Mouse (Mus musculus): ENCODE measurements around the gene Cmtr1. TPM values are rescaled to one million over a fixed set of nuclear protein-coding genes. Genes with fewer than 3 reads are reported as not detected.
"Not testable (repeated sequence)": the region's sequence is repeated elsewhere in the genome, so short reads cannot be mapped to it uniquely, and the experiment has no call there.

The Cmtr1 gene
- 135 and 149 TPM in 2 replicates for polyA plus RNA-seq (2016; fragmentation: Nextera tagmentation; extraction: Ambion mirVana)

GRCm38 (mm10) chr17:29660076-29660761, at the start of gene Cmtr1:
Gene Cmtr1, plus strand, starts transcription at chr17:29660595.
- H3K27ac ChIP-seq, result peak within 1 kb of the TSS; percentile 96
- peaks cover 15% of the 10 kb centered on the region for H3K4me1 ChIP-seq (replicated peaks)
- H3K27me3 ChIP-seq (ENCODE audit: insufficient read depth, poor library complexity, severe bottlenecking), result no peaks in the 10 kb centered on the region
- peak; percentile 95 for DNase-seq (ENCODE audit: low spot score)
- H3K36me3 ChIP-seq, result peaks cover 26% of the 10 kb centered on the region
- H3K4me3 ChIP-seq, result peak within 1 kb of the TSS; percentile 93
- whole genome bisulfite sequencing, result 2% methylated on average over 41 of the region's 41 CpGs
- no peaks in the 10 kb centered on the region for H3K9me3 ChIP-seq

DNA sequence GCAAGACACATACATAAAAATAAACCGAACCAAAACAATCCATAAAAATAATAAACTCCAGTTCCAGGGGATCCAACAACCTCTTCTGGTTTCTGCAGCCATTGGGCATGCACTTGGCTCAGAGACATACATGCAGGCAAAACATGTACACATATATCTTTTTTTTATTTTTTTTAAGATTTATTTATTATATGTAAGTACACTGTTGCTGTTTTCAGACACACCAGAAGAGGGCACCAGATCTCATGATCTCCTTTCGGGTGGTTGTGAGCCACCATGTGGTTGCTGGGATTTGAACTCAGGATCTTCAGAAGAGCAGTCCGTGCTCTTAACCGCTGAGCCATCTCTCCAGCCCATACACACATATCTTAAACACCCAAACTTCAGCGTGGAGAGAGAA, 46.9 kb upstream of the Cmtr1 start:
- DNase-seq (ENCODE audit: low spot score); H3K27me3 ChIP-seq (ENCODE audit: insufficient read depth, poor library complexity, severe bottlenecking); H3K27ac ChIP-seq; H3K4me3 ChIP-seq; H3K9me3 ChIP-seq: not testable (repeated sequence)
- H3K4me1 ChIP-seq (replicated peaks), result peaks cover 31% of the 10 kb centered on the region
- peaks cover 22% of the 10 kb centered on the region for H3K36me3 ChIP-seq
- 89% methylated on average over 5 of the region's 5 CpGs for WGBS

DNA sequence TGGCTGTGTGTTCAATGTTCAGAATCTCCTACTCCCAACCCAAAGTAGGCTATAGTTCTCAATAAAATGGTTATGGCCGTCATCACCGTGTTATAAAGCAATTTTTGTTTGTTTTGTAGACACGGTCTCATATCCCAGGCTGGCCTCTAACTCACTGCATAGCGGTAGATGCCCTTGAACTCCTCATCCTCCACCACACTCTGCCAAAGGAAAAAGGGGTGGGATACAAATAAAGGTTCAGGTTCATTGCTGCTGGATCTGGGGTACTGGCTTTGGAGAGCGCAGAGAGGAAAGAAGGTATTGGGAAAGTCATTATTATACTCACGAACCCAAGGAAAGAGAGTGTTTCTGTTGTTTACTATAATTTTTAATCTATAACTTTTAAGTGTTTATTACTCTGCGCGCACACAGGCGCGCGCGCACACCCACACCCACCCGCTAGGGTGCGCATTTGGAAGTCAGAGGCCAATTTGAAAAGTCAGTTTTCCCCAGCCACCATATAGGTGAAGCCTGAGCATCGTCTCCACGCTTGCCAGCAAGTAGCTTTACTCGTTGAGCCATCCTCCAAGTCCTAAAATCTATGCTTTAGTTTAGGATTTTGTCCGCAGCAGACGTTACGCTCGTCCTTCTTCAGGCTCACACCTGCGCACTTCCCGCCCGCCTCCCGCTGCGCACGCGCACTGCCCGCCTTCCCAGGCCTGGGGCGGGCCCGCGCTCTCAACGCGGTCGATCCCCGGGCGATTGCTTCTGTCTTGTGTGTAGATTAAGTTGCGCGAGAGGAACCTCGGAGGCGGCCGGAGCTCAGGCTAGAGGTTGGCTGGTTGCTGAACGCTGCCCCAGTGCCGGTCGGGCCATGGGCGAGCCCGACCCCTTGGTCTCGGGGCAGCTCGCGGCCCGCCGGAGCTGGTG, 46.0 kb upstream of the Cmtr1 start, which contains the start of the genes Rnf8 and Gm28043:
Rnf8 (plus strand) TSS at position 676 of the 909 bp plus-strand sequence.
Gm28043 (plus strand) TSS at position 762 of the 909 bp plus-strand sequence.
- Histone ChIP-seq H3K27ac (peak within 1 kb of the TSS; percentile 99), H3K4me1 (replicated peaks) (peaks cover 31% of the 10 kb centered on the region), H3K4me3 (peak within 1 kb of the TSS; percentile 99), H3K27me3 (ENCODE audit: insufficient read depth, poor library complexity, severe bottlenecking) (no peaks in the 10 kb centered on the region), H3K36me3 (peaks cover 27% of the 10 kb centered on the region), H3K9me3 (no peaks in the 10 kb centered on the region)
- peak; percentile 94 for DNase-seq (ENCODE audit: low spot score)
- 2% methylated on average over 52 of the region's 52 CpGs for WGBS

DNA sequence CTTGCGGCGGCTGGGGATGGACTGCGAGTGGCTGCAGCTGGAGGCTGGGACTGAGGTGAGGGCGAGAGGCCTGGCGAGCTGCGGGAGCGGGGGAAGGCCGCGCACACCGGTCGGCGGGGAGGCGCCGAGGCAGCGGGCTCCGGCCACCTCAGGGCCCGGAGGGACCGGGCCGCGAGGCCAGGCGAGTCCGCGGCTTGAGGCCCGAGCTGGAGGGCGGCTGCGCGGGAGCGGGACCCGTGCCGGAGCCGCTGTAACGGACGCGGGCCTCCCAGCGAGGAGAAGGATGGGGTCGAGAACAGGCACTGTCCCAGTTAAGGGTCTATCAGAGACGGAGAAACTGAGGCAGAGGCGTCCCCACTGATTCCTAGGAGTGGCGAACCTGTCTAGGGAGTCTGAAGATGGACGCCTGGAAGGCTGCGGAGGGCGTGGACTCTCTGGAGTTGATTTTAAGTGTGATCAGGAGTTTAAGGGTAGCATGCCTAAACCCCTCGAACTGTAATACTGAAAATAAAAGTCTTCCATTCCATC, 45.3 kb upstream of the Cmtr1 start:
- Histone ChIP-seq H3K27ac (peak overlapping the region; percentile 99), H3K4me1 (replicated peaks) (peaks cover 31% of the 10 kb centered on the region), H3K27me3 (ENCODE audit: insufficient read depth, poor library complexity, severe bottlenecking) (no peaks in the 10 kb centered on the region), H3K4me3 (peak overlapping the region; percentile 99), H3K9me3 (no peaks in the 10 kb centered on the region), H3K36me3 (peaks cover 34% of the 10 kb centered on the region)
- WGBS, result under 1% methylated on average over 43 of the region's 43 CpGs
- DNase-seq (ENCODE audit: low spot score), result no peak

GRCm38 (mm10) chr17:29615616-29616015, 44.8 kb upstream of the Cmtr1 start:
- Histone ChIP-seq H3K27ac (peak overlapping the region; percentile 99), H3K27me3 (ENCODE audit: insufficient read depth, poor library complexity, severe bottlenecking) (no peaks in the 10 kb centered on the region), H3K36me3 (peaks cover 39% of the 10 kb centered on the region), H3K9me3 (no peaks in the 10 kb centered on the region), H3K4me1 (replicated peaks) (peaks cover 31% of the 10 kb centered on the region), H3K4me3 (peak overlapping the region; percentile 99)
- 12% methylated on average over 4 of the region's 4 CpGs for WGBS
- DNase-seq (ENCODE audit: low spot score), result no peak

- Histone ChIP-seq H3K27me3 (ENCODE audit: insufficient read depth, poor library complexity, severe bottlenecking) (no peaks in the 10 kb centered on the region), H3K4me1 (replicated peaks) (peaks cover 25% of the 10 kb centered on the region), H3K27ac (no peak overlapping the region), H3K36me3 (peaks cover 76% of the 10 kb centered on the region), H3K4me3 (no peak overlapping the region), H3K9me3 (no peaks in the 10 kb centered on the region)
- WGBS, result 90% methylated on average over 3 of the region's 3 CpGs
- DNase-seq (ENCODE audit: low spot score), result no peak
Measured at GRCm38 (mm10) chr17:29619231-29619630, 41.2 kb upstream of the Cmtr1 start.

GRCm38 (mm10) chr17:29623488-29623887, 36.9 kb upstream of the Cmtr1 start:
- H3K36me3 ChIP-seq, result peaks cover 100% of the 10 kb centered on the region
- no peak overlapping the region for H3K27ac ChIP-seq
- WGBS, result 98% methylated on average over 8 of the region's 8 CpGs
- H3K27me3 ChIP-seq (ENCODE audit: insufficient read depth, poor library complexity, severe bottlenecking), result no peaks in the 10 kb centered on the region
- 0 out of 2 replicates have a peak, but pooled peaks cover 4% of the 10 kb centered on the region for H3K4me1 ChIP-seq (replicated peaks)
- no peaks in the 10 kb centered on the region for H3K9me3 ChIP-seq
- H3K4me3 ChIP-seq, result no peak overlapping the region
- DNase-seq (ENCODE audit: low spot score), result no peak

- 91% methylated on average over 9 of the region's 9 CpGs for WGBS
- Histone ChIP-seq H3K36me3 (peaks cover 98% of the 10 kb centered on the region), H3K4me1 (replicated peaks) (0 out of 2 replicates have a peak, but pooled peaks cover 4% of the 10 kb centered on the region), H3K9me3 (no peaks in the 10 kb centered on the region), H3K4me3 (no peak overlapping the region), H3K27ac (no peak overlapping the region), H3K27me3 (ENCODE audit: insufficient read depth, poor library complexity, severe bottlenecking) (no peaks in the 10 kb centered on the region)
- no peak for DNase-seq (ENCODE audit: low spot score)
Measured at GRCm38 (mm10) chr17:29627285-29627684, 33.1 kb upstream of the Cmtr1 start.

- Histone ChIP-seq H3K4me3 (no peak overlapping the region), H3K36me3 (peaks cover 98% of the 10 kb centered on the region), H3K4me1 (replicated peaks) (0 out of 2 replicates have a peak, but pooled peaks cover 4% of the 10 kb centered on the region), H3K27ac (no peak overlapping the region), H3K9me3 (no peaks in the 10 kb centered on the region), H3K27me3 (ENCODE audit: insufficient read depth, poor library complexity, severe bottlenecking) (no peaks in the 10 kb centered on the region)
- 89% methylated on average over 5 of the region's 5 CpGs for WGBS
- no peak for DNase-seq (ENCODE audit: low spot score)
Measured at GRCm38 (mm10) chr17:29628946-29629345, 31.4 kb upstream of the Cmtr1 start.

GRCm38 (mm10) chr17:29629620-29630019, 30.8 kb upstream of the Cmtr1 start:
- H3K27me3 ChIP-seq (ENCODE audit: insufficient read depth, poor library complexity, severe bottlenecking), result no peaks in the 10 kb centered on the region
- H3K27ac ChIP-seq, result no peak overlapping the region
- no peaks in the 10 kb centered on the region for H3K9me3 ChIP-seq
- WGBS, result 92% methylated on average over 5 of the region's 5 CpGs
- 0 out of 2 replicates have a peak, but pooled peaks cover 4% of the 10 kb centered on the region for H3K4me1 ChIP-seq (replicated peaks)
- no peak for DNase-seq (ENCODE audit: low spot score)
- no peak overlapping the region for H3K4me3 ChIP-seq
- H3K36me3 ChIP-seq, result peaks cover 98% of the 10 kb centered on the region

DNA sequence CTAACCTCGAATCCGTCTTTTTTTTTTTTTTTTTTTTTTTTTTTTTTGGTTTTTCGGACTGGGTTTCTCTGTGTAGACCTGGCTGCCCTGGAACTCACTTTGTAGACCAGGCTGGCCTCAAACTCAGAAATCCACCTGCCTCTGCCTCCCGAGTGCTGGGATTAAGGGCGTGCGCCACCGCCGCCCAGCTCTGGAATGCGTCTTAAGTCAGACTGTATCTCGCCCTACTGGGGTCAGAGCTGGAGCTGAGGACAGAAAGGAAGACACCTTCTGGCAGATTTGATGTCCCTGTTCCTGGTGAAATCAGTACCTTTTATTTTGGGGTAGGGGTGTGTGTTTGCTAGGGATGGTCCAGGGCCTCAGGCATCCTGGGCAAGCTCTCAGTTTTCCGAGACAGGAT, 28.1 kb upstream of the Cmtr1 start:
- Histone ChIP-seq H3K36me3 (peaks cover 98% of the 10 kb centered on the region), H3K4me1 (replicated peaks) (0 out of 2 replicates have a peak, but pooled peaks cover 1% of the 10 kb centered on the region), H3K27ac (no peak overlapping the region), H3K4me3 (no peak overlapping the region), H3K9me3 (no peaks in the 10 kb centered on the region), H3K27me3 (ENCODE audit: insufficient read depth, poor library complexity, severe bottlenecking) (no peaks in the 10 kb centered on the region)
- 93% methylated on average over 11 of the region's 11 CpGs for WGBS
- DNase-seq (ENCODE audit: low spot score), result no peak

DNA sequence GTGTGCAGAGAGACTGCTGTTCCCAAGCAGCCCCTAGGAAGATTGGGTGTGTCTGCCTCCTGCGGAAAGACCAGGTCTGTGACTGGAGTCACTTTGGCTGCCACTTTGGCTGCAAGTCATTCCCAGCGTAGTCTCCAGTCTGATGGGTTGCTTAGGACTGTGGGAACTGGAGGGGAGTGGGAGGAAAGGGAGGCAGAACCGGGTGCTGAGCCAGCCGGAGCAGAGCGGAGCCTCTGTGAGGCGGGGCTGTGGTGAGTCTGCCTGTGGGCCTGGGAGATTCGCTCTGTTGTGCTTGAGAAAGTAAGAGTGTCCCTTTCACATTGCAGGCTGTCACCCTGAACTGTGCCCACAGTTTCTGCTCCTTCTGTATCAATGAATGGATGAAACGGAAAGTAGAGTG, 24.9 kb upstream of the Cmtr1 start:
- H3K4me3 ChIP-seq, result no peak overlapping the region
- H3K36me3 ChIP-seq, result peaks cover 99% of the 10 kb centered on the region
- WGBS, result 92% methylated on average over 8 of the region's 8 CpGs

More for the DNA sequence above, 24.9 kb upstream of the Cmtr1 start:
- Histone ChIP-seq H3K9me3 (no peaks in the 10 kb centered on the region), H3K27me3 (ENCODE audit: insufficient read depth, poor library complexity, severe bottlenecking) (no peaks in the 10 kb centered on the region), H3K4me1 (replicated peaks) (no peaks in the 10 kb centered on the region), H3K27ac (no peak overlapping the region)
- DNase-seq (ENCODE audit: low spot score), result no peak

Data from hindbrain, embryonic 10.5 days (tissue).